Mouse (Mus musculus): ENCODE measurements around the gene Hoxc9. TPM values are rescaled to one million over a fixed set of nuclear protein-coding genes. Genes with fewer than 3 reads are reported as not detected.

Gene Hoxc9
- polyA plus RNA-seq, 1 experiment: not detected

- TF ChIP-seq CTCF (IDR thresholded peaks at IDR 0.05; ENCODE audit: insufficient read depth, low read depth, low read length) (no peak), POLR2A (IDR thresholded peaks at IDR 0.05; ENCODE audit: insufficient read depth, low read depth, low read length) (no peak)
- 2% methylated on average over 28 of the region's 28 CpGs for WGBS
- Histone ChIP-seq H3K4me3 (ENCODE audit: insufficient read depth, low read depth, low read length) (no peak overlapping the region), H3K4me1 (ENCODE audit: control insufficient read depth, insufficient read depth, low read length) (no peaks in the 10 kb centered on the region), H3K27ac (ENCODE audit: insufficient read depth, low read depth, low read length) (no peak overlapping the region)
Observed at GRCm38 (mm10) chr15:102963671-102964640, 12.3 kb upstream of the Hoxc9 start.

- no peaks in the 10 kb centered on the region for H3K4me1 ChIP-seq (ENCODE audit: control insufficient read depth, insufficient read depth, low read length)
- 7% methylated on average over 26 of the region's 26 CpGs for WGBS
- no peak overlapping the region for H3K4me3 ChIP-seq (ENCODE audit: insufficient read depth, low read depth, low read length)
- no peak for TF ChIP-seq CTCF (IDR thresholded peaks at IDR 0.05; ENCODE audit: insufficient read depth, low read depth, low read length)
- no peak for TF ChIP-seq POLR2A (IDR thresholded peaks at IDR 0.05; ENCODE audit: insufficient read depth, low read depth, low read length)
- H3K27ac ChIP-seq (ENCODE audit: insufficient read depth, low read depth, low read length): no peak overlapping the region
Observed at GRCm38 (mm10) chr15:102965003-102965891, 11.0 kb upstream of the Hoxc9 start.

GRCm38 (mm10) chr15:102965892-102966775 lies 10.1 kb upstream of the Hoxc9 start:
- 5% methylated on average over 30 of the region's 30 CpGs for WGBS

GRCm38 (mm10) chr15:102966776-102967311 lies 9.4 kb upstream of the Hoxc9 start, which contains the start of gene Hoxc10:
TSS of gene Hoxc10 (plus strand) at chr15:102966796.
- no peaks in the 10 kb centered on the region for H3K4me1 ChIP-seq (ENCODE audit: control insufficient read depth, insufficient read depth, low read length)
- H3K4me3 ChIP-seq (ENCODE audit: insufficient read depth, low read depth, low read length): no peak within 1 kb of the TSS
- no peak for TF ChIP-seq CTCF (IDR thresholded peaks at IDR 0.05; ENCODE audit: insufficient read depth, low read depth, low read length)
- TF ChIP-seq POLR2A (IDR thresholded peaks at IDR 0.05; ENCODE audit: insufficient read depth, low read depth, low read length): no peak
- no peak within 1 kb of the TSS for H3K27ac ChIP-seq (ENCODE audit: insufficient read depth, low read depth, low read length)
- 6% methylated on average over 27 of the region's 27 CpGs for WGBS

More at GRCm38 (mm10) chr15:102965892-102966775, 10.1 kb upstream of the Hoxc9 start:
- TF ChIP-seq POLR2A (IDR thresholded peaks at IDR 0.05; ENCODE audit: insufficient read depth, low read depth, low read length): no peak
- no peak for TF ChIP-seq CTCF (IDR thresholded peaks at IDR 0.05; ENCODE audit: insufficient read depth, low read depth, low read length)
- no peaks in the 10 kb centered on the region for H3K4me1 ChIP-seq (ENCODE audit: control insufficient read depth, insufficient read depth, low read length)
- no peak overlapping the region for H3K4me3 ChIP-seq (ENCODE audit: insufficient read depth, low read depth, low read length)
- no peak overlapping the region for H3K27ac ChIP-seq (ENCODE audit: insufficient read depth, low read depth, low read length)

- Histone ChIP-seq H3K27ac (ENCODE audit: insufficient read depth, low read depth, low read length) (no peak within 1 kb of the TSS), H3K4me1 (ENCODE audit: control insufficient read depth, insufficient read depth, low read length) (no peaks in the 10 kb centered on the region), H3K4me3 (ENCODE audit: insufficient read depth, low read depth, low read length) (no peak within 1 kb of the TSS)
- WGBS: 5% methylated on average over 12 of the region's 12 CpGs
- TF ChIP-seq POLR2A (IDR thresholded peaks at IDR 0.05; ENCODE audit: insufficient read depth, low read depth, low read length) (no peak), CTCF (IDR thresholded peaks at IDR 0.05; ENCODE audit: insufficient read depth, low read depth, low read length) (no peak)
Observed at GRCm38 (mm10) chr15:102967312-102967510, 9.0 kb upstream of the Hoxc9 start, which contains the start of gene Hoxc5. TSS of gene Hoxc5 (plus strand) at chr15:102967443.

- no peak overlapping the region for H3K4me3 ChIP-seq (ENCODE audit: insufficient read depth, low read depth, low read length)
- H3K27ac ChIP-seq (ENCODE audit: insufficient read depth, low read depth, low read length): no peak overlapping the region
- TF ChIP-seq POLR2A (IDR thresholded peaks at IDR 0.05; ENCODE audit: insufficient read depth, low read depth, low read length): no peak
- TF ChIP-seq CTCF (IDR thresholded peaks at IDR 0.05; ENCODE audit: insufficient read depth, low read depth, low read length): no peak
- WGBS: 5% methylated on average over 34 of the region's 34 CpGs
- no peaks in the 10 kb centered on the region for H3K4me1 ChIP-seq (ENCODE audit: control insufficient read depth, insufficient read depth, low read length)
Observed at GRCm38 (mm10) chr15:102967511-102968397, 8.5 kb upstream of the Hoxc9 start.

- Histone ChIP-seq H3K27ac (ENCODE audit: insufficient read depth, low read depth, low read length) (no peak overlapping the region), H3K4me1 (ENCODE audit: control insufficient read depth, insufficient read depth, low read length) (no peaks in the 10 kb centered on the region), H3K4me3 (ENCODE audit: insufficient read depth, low read depth, low read length) (no peak overlapping the region)
- 21% methylated on average over 1 of the region's 1 CpGs for WGBS
- TF ChIP-seq CTCF (IDR thresholded peaks at IDR 0.05; ENCODE audit: insufficient read depth, low read depth, low read length): no peak
- no peak for TF ChIP-seq POLR2A (IDR thresholded peaks at IDR 0.05; ENCODE audit: insufficient read depth, low read depth, low read length)
Observed at GRCm38 (mm10) chr15:102969296-102969695, 6.9 kb upstream of the Hoxc9 start.
